Comparison of ENCODE assay signal across 10 mouse cellular contexts in genomic region chr9:60276351-60276750, GRCm38 (mm10).
DNase-seq lines count a peak whose midpoint lies in the region; ATAC-seq lines count a peak whose summit lies in the region.
"Had no signal": no experiment of that assay in that cellular context is flagged by ENCODE, and none has a peak within 500 bp of the region (broad histone marks: within the 10 kb centered on the region; RNA-seq: fewer than 3 reads in every experiment).

No protein-coding gene starts in this region.

- H3K36me3 ChIP-seq in midbrain, embryonic 10.5 days, result no peaks in the 10 kb centered on the region
- H3K36me3 ChIP-seq in midbrain, embryonic 16.5 days (ENCODE audit: control insufficient read depth, insufficient read depth, low read length), result no peaks in the 10 kb centered on the region
- H3K36me3 ChIP-seq: limb, embryonic 13.5 days had no signal

- 23% methylated on average over 5 of the region's 5 CpGs for whole genome bisulfite sequencing in midbrain, embryonic 10.5 days
- 18% methylated on average over 5 of the region's 5 CpGs for WGBS in midbrain, embryonic 16.5 days

- no peak overlapping the region for H3K9ac ChIP-seq in midbrain, embryonic 16.5 days (ENCODE audit: low read depth, low read length)
- H3K9ac ChIP-seq: limb, embryonic 13.5 days had no signal

- H3K4me2 ChIP-seq in midbrain, embryonic 16.5 days (ENCODE audit: low read length), result no peak overlapping the region
- H3K4me2 ChIP-seq: limb, embryonic 13.5 days had no signal

- H3K27me3 ChIP-seq in midbrain, embryonic 10.5 days (ENCODE audit: low read depth, poor library complexity, severe bottlenecking), result peaks cover 64% of the 10 kb centered on the region
- peaks cover 3% of the 10 kb centered on the region; the same call in 1 of the 2 replicates for H3K27me3 ChIP-seq in midbrain, embryonic 16.5 days (ENCODE audit: control insufficient read depth, insufficient read depth, low read depth, low read length)

- no peak for DNase-seq in frontal cortex, postnatal 14 days (ENCODE audit: low spot score in 2 of 2)
- no peak for DNase-seq in midbrain, embryonic 10.5 days (ENCODE audit: low spot score)
- DNase-seq in kidney, adult 8-10 months, result peak; percentile 20 to 49
- peak; percentile 24 for DNase-seq in retina, postnatal 1 day
- no peak for DNase-seq in ovary, postnatal 36 days (ENCODE audit: low spot score)
- DNase-seq: thymus, adult 18-20 months had no signal

- peaks cover 65% of the 10 kb centered on the region for H3K4me1 ChIP-seq in midbrain, embryonic 10.5 days
- peaks cover 6% of the 10 kb centered on the region for H3K4me1 ChIP-seq in midbrain, embryonic 16.5 days (ENCODE audit: control insufficient read depth, insufficient read depth, low read length)

- 0 out of 2 replicates have a peak overlapping the region, but pooled peaks have one; percentile 14 for H3K4me3 ChIP-seq in midbrain, embryonic 10.5 days
- H3K4me3 ChIP-seq in midbrain, embryonic 16.5 days (ENCODE audit: low read depth, low read length), result no peak overlapping the region
- H3K4me3 ChIP-seq: limb, embryonic 13.5 days had no signal

- no peaks in the 10 kb centered on the region for H3K9me3 ChIP-seq in midbrain, embryonic 10.5 days (replicated peaks)
- H3K9me3 ChIP-seq in midbrain, embryonic 16.5 days (replicated peaks; ENCODE audit: control insufficient read depth, low read length, poor library complexity, severe bottlenecking), result no peaks in the 10 kb centered on the region
- H3K9me3 ChIP-seq: limb, embryonic 13.5 days had no signal

- peak overlapping the region; percentile 81 for H3K27ac ChIP-seq in midbrain, embryonic 10.5 days (replicated peaks)
- H3K27ac ChIP-seq in midbrain, embryonic 16.5 days (ENCODE audit: low read length), result no peak overlapping the region
- H3K27ac ChIP-seq: limb, embryonic 13.5 days had no signal

- peak; percentile 27; the same call in 1 of the 2 replicates for ATAC-seq in frontal cortex, adult (ENCODE audit: low TSS enrichment)
- ATAC-seq in midbrain, embryonic 16.5 days, result no peak
- ATAC-seq in activated CD4-positive, CD25-positive, alpha-beta regulatory T cell, adult 4 months, result no peak

Comparison
In these comparisons a context has a peak if more than half of its experiments do, and no peak if none do; other contexts are left out.
1. DNase-seq: peak in kidney, adult 8-10 months (2 of 2) and retina, postnatal 1 day (single experiment); none in frontal cortex, postnatal 14 days (0 of 2), midbrain, embryonic 10.5 days (single experiment) and ovary, postnatal 36 days (single experiment).